Mouse (Mus musculus) macrophage (primary cell): Measurements from ENCODE around the gene Ugt2b34. TPM values are rescaled to one million over a fixed set of nuclear protein-coding genes. Genes with fewer than 3 reads are reported as not detected.
"Not testable (repeated sequence)": the region's sequence is repeated elsewhere in the genome, so short reads cannot be mapped to it uniquely, and the experiment has no call there.

ENCODE experiments used
- H3K27ac ChIP-seq: fragments of 350-480 bp; formaldehyde crosslinking; 2 replicates; pipeline ENCODE4 v1.9.0; 2021
- H3K36me3 ChIP-seq: fragments of 350-480 bp; formaldehyde crosslinking; 2 replicates; pipeline ENCODE4 v1.9.0; 2021; ENCODE audit errors: inconsistent target
- H3K4me3 ChIP-seq: fragments of 350-480 bp; formaldehyde crosslinking; 2 replicates; pipeline ENCODE4 v1.9.0; 2021; ENCODE audit errors: inconsistent target
- H3K79me2 ChIP-seq: fragments of 350-480 bp; formaldehyde crosslinking; 2 replicates; pipeline ENCODE4 v1.9.0; 2021; ENCODE audit errors: inconsistent target
- WGBS: methylation state at CpG from one replicate; pipeline ENCODE4 v1.1.7; 2026; ENCODE audit warnings: inconsistent platforms; ENCODE audit not compliant: missing documents; 5-methylcytosine and 5-hydroxymethylcytosine counted together
- polyA plus RNA-seq: library from polyadenylated mRNA; stranded (reverse); fragments of 250-400 nt; gene quantifications from 3 replicates; pipeline ENCODE4 v1.2.4, GENCODE M21; 2018; ENCODE audit warnings: inconsistent platforms

The Ugt2b34 gene
- polyA plus RNA-seq, 1 experiment from 2014 or later: not detected

- no peak overlapping the region for H3K4me3 ChIP-seq
- no peak overlapping the region for H3K27ac ChIP-seq
- H3K79me2 ChIP-seq: no peaks in the 10 kb centered on the region
- no peaks in the 10 kb centered on the region for H3K36me3 ChIP-seq
Measured at GRCm38 (mm10) chr5:86850104-86850503, 56.6 kb downstream of the Ugt2b34 start.

- not testable (repeated sequence) for H3K4me3 ChIP-seq, H3K27ac ChIP-seq, H3K36me3 ChIP-seq, H3K79me2 ChIP-seq
Measured at GRCm38 (mm10) chr5:86841261-86841660, 65.5 kb downstream of the Ugt2b34 start.

DNA sequence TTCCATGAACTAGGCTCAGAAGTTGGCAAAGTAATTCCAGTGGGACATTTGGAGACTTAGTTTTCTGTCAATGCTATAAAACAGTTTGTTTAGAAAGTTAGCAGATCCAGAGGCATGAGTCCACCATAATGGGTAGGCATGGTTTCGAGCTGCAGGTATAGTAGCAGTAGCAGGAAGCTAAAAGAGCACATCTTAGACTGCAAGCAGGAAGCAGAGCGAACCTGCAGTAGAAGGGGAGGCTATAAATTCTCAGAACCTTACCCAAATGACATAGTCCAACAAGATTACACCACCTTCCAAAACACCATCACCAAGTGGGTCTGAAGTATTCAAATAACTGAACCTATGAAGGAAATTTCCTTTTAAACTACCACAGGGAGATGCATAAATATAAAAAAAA lies 66.5 kb downstream of the Ugt2b34 start:
- WGBS: 32% methylated on average over 2 of the region's 2 CpGs
- no peaks in the 10 kb centered on the region for H3K79me2 ChIP-seq
- H3K4me3 ChIP-seq: no peak overlapping the region
- H3K27ac ChIP-seq: no peak overlapping the region
- H3K36me3 ChIP-seq: peaks cover 5% of the 10 kb centered on the region; the same call in 1 of the 2 replicates

Other genes with a start within 250 kb of the Ugt2b34 start
- not detected in 3 replicates for gene Tmprss11b, start 230.6 kb downstream of the Ugt2b34 start, polyA plus RNA-seq
- gene Tmprss11e, start 161.1 kb downstream of the Ugt2b34 start, polyA plus RNA-seq: not detected in 3 replicates
- 45.8 to 96.4 TPM (median 46.7 TPM) in 3 replicates for gene Ythdc1, start 102.7 kb downstream of the Ugt2b34 start, polyA plus RNA-seq
- not detected in 3 replicates for gene Ugt2b1, start 19.6 kb upstream of the Ugt2b34 start, polyA plus RNA-seq
- gene Ugt2b35, start 93.9 kb upstream of the Ugt2b34 start, polyA plus RNA-seq: not detected in 3 replicates
- gene Ugt2b36, start 185.6 kb upstream of the Ugt2b34 start, polyA plus RNA-seq: not detected in 3 replicates
- gene Ugt2b5, start 233.4 kb upstream of the Ugt2b34 start, polyA plus RNA-seq: not detected in 3 replicates